Mouse (Mus musculus): Measurements from ENCODE around the gene Foxo3. TPM values are rescaled to one million over a fixed set of nuclear protein-coding genes. Genes with fewer than 3 reads are reported as not detected.

Gene Foxo3
- total RNA-seq, 2 experiments from 2014 or later: 37.6 to 38.6 TPM

DNA sequence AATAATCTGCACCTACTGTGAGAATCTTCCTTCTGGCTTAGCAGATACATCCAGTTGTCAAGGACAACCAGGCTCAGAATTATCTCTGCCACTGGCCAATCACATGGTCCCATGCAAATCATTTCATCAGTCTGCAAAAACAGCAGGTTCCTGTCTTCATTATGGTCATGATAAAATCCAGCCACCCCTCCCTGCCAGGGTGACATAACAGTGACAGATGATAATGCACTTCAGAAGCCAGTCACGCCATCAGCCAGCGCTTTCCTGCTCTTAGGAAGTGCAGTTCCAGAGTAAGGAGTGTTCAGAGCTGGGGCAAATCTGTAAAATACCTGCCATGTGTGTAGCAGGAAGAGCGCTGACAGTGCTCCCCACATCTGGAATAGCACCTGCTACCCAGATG lies 77.1 kb downstream of the Foxo3 start:
- peak; percentile 85 for ATAC-seq (replicated peaks; ENCODE audit: low FRiP score, low TSS enrichment, poor library complexity, severe bottlenecking)

DNA sequence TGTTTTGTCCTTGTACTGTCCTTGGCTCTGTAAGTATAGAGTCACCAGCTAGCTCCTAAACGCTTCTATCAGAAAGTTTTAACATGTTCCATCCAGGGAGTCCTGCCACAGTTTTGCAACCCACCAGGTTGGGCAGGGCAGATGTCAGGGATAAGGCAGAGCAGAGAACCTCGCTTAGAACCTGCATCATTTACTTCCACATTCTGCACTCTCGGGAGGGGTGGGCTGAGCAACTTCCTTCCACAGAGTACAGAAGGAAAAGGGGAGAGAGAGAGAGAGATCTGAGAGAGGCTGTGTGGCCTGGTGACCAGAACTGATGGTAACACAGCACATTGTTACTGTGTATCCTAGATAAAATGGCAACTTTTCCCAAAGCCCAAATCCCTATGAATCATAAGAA lies 77.9 kb downstream of the Foxo3 start:
- ATAC-seq (replicated peaks; ENCODE audit: low FRiP score, low TSS enrichment, poor library complexity, severe bottlenecking): no peak

DNA sequence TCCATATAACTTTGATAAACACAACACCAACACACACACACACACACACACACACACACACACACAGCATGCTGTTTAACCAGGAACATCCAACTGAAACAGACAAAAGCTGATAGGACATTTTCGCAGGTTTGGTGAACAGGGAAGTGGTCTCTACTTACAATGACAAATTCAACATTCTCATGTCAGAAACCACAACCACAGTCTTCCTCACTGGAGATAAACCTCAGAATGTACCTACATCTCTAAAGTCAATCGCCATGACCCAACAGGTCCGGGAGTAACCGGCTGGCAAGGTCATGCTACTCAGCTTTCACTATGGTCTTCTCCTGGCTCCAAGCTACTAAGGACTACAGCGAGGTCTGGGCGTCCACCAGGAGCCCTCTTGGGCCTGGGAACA lies 81.8 kb downstream of the Foxo3 start:
- ATAC-seq (replicated peaks; ENCODE audit: low FRiP score, low TSS enrichment, poor library complexity, severe bottlenecking): no peak

DNA sequence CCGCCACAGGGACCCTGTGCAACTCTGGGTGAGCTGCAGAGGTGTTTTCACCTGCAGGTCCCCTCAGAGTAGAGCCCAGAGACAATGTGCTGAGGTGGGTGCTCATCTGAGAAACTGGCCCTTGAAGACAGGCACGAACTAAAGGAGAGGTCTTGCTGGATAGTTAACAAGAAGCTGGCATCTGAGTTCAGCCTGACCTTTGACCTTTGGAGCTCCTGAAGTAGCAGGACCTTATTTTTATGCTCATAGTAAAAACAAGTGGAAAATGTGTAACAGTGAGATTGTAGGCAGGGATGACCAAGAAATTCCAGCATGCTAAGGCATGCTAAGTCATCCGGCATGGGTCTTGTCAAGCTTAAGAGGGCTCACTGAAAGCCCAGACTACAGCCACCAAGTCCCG lies 82.6 kb downstream of the Foxo3 start:
- ATAC-seq (replicated peaks; ENCODE audit: low FRiP score, low TSS enrichment, poor library complexity, severe bottlenecking): no peak

DNA sequence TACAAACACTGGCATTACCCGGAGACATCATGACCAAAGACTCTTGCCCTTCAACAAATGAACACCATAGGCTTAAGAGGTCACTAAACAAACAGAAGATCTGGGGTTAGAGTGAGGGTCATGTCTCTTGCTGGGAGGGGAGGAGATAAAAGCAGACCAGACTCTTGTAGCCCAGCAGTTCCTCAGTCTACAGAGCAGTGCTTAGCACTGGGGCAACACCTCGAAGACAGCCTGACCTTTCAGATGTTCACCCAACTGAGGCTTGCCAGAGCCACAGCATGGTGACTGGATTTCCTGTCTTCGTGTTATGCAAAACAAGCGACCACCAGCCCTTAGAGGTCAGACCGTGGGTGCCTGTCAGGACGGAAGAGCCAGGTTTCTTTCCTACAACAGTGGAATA lies 83.6 kb downstream of the Foxo3 start:
- ATAC-seq (replicated peaks; ENCODE audit: low FRiP score, low TSS enrichment, poor library complexity, severe bottlenecking): no peak

DNA sequence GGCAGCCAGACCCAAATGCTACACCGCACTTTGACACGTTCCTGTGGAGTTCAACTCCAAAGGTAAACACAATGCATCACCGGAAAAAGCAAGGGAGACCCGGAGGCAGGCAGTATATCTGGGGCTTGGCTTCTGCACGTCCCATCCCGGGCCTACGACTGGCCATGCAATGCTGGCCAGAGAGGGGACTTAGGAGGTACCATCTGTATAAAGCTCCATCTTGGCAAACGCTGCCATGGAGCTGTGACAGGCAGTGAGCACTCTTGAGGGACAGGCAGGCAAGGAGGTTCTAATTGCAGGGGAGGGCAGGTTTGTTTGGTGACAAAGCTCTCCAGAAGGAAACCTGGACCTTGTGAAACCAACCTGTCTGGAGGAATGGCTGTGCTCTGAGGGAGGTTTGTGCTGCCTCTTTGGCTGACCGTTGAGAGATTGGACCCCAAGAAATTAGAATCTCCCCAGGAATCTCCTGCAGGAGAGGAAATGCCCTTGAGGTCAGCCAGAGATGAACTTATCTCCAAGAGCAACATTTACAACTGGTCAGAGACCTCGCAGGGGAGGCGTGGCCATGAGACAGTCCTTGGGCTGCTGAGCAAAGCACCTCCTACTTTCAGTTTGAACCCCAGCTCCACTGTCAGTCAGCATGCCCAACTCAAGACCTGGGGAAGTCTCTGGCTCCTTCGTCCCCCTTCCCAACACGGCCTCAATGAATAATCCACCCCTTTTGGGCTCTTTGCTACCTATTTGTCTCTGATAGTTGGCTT lies 86.7 kb downstream of the Foxo3 start:
- peak; percentile 53 for ATAC-seq (replicated peaks; ENCODE audit: low FRiP score, low TSS enrichment, poor library complexity, severe bottlenecking)

DNA sequence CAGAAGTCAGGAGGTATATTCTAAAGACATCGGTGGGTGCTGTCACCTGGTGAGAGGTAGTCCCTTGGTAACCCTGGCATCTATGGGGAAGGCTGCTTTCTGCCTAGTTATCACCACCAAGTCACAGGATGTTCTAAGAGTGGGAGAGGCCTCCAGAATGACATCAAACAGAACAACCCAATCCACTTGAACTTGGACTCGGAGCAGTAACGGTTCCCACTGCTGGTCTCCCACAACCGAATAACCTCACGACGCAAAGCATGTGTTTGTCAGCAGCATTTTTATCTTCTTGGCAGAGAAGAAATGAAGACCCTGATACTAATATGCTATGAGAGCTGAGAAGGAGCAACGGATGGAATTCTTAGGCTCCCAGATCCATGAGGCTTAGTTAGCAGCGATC lies 87.5 kb downstream of the Foxo3 start:
- ATAC-seq (replicated peaks; ENCODE audit: low FRiP score, low TSS enrichment, poor library complexity, severe bottlenecking): no peak

DNA sequence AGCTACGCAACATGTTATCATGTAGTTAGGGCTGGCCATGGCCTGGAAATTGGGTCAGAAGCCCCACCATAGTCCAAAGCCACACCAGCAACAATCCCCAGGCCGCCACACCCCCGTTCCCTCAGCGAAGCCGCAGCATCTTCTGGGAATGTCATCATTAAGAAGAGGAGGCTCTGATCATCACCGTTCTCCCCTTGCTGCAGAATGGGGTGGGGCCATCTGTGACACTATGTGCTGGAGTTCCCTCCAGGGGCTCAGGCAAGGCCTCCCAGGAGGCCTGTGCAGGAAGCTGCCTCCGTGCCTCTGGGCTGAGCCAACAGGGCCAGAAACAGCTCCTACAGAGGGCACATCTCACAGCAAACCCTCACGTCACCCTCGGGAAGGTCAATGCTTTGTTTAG lies 88.5 kb downstream of the Foxo3 start:
- ATAC-seq (replicated peaks; ENCODE audit: low FRiP score, low TSS enrichment, poor library complexity, severe bottlenecking): no peak

DNA sequence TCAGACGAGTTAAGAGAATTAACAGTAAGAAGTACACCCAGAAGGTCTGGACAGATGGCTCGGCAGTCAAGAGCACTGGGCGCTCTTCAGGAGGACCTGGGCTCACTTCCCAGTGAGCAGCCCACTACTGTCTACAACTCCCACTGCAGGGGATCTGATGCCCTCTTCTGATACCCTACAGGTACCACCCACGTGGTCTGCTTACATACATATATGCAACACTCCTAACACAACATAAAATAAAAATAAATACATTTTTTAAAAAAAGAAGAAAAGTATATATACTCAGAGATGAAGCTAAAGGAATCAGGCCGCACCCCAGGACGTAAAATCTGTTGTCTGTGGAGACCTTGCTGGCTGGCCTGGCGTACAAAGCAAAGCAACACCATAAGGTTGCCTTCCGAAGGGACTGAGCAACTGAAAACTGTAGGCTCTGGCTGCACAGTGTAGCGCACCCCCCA lies 89.6 kb downstream of the Foxo3 start:
- no peak for ATAC-seq (replicated peaks; ENCODE audit: low FRiP score, low TSS enrichment, poor library complexity, severe bottlenecking)

DNA sequence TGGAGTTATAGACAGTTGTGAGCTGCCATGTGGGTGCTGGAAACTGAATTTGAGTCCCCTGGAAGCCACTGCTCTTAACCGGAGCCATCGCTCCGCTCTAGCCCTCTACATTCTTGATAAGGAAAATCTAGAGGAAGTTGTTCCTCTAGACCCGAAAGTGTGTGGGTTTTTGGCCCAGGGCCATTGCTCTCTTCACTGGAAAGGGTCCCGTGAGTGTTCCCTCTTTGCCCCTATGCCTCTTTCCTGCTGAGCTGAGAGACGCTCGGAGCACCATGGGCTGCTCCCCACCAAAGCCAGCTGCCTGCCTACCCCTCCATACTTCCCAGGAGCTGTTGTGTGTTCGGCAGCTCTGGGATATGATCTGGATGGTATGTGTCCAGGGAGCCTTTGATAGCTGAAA lies 96.2 kb downstream of the Foxo3 start:
- no peak for ATAC-seq (replicated peaks; ENCODE audit: low FRiP score, low TSS enrichment, poor library complexity, severe bottlenecking)

DNA sequence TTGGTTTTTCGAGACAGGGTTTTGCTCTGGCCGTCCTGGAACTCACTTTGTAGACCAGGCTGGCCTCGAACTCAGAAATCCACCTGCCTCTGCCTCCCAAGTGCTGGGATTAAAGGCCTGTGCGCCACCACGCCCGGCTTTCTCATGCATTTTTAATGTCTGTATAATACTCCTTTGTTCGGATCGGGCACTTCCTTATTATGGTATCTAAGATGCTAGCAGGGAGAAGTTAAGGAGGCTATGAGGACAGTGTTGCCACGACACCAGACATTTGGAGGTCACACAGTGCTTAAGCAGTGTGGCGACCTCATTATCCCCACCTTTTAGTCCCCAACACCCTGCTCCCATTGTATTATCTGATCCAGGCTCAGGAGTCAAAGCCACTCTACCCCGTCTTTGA lies 97.8 kb downstream of the Foxo3 start:
- ATAC-seq (replicated peaks; ENCODE audit: low FRiP score, low TSS enrichment, poor library complexity, severe bottlenecking): no peak

DNA sequence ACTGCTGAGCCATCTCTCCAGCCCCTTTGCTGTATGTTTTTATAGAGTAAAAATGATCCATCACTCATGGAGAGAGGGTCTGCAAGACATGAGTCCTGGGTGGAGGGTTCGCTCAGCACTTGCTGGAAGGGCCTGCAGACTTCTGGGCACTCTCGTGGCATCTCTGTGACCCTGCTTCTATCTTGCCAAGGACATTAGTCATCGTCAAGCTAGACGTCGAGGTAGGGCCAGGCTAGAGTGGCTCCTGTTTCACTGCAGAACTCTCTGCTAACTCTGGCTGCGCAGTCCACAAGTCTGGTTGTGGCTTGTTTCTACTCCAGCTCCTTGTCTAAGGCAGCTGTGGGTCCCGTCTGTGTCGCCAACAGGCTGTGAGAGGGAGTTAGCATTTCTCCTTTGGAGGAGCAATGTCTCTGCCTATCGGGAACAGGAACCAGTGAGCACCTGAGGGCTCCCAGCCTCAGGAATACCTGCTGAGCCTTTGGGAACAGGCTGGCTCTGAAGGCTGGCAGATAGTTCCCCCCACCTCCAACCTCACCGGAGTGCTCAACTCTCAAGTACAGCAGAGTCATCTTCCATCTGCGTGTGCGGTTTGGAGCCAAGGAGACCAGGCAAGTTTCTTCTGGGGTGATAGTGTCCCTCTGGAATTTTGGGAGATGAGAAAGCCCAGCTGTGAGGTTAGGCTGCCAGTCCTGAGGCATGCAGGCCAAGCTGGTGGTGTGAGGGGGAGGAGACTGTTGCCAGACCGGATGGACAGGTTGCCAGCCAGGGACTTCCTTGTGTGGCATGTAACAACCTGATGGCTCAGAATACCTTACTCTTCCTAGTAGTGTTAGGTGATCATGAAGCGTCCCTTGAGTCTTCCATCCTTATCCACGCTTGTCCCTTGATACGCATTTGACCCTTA lies 98.5 kb downstream of the Foxo3 start:
- no peak for ATAC-seq (replicated peaks; ENCODE audit: low FRiP score, low TSS enrichment, poor library complexity, severe bottlenecking)

DNA sequence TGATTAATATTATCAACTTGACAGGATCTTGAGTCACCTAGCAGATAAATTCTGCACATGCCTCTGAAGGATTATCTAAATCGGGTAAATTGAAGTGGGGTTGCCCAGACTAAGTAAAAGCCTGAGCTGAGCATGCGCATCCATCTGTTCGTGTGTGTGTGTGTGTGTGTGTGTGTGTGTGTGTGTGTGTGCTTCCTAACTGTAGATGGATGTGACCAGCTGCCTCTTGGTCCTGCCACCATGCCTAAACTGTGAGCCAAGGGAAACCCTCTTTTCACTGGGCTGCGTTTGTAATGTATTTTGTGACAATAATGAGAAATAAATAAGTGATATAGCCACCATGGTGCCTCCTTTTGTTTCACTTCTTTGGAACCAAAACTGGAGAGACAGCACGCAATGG lies 102.3 kb downstream of the Foxo3 start:
- ATAC-seq (replicated peaks; ENCODE audit: low FRiP score, low TSS enrichment, poor library complexity, severe bottlenecking): no peak

DNA sequence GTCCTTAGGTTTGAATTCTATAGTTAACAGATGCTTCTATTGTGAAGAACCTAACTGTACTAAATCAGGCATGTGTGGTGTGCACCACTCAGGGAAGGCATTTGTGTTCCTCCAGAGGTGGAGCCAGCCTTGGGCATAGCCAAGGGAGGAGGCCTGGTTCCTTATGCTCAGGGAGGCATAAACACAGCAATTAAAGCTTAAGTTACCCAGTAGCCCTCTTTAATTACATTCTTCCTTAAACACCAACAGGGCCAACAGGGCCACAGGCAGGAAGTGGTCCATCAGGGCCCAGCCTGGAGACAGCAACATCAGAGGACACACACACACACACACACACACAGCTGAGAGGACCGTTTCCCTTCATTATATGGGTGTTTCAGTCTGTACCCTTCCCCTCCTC lies 102.7 kb downstream of the Foxo3 start:
- no peak for ATAC-seq (replicated peaks; ENCODE audit: low FRiP score, low TSS enrichment, poor library complexity, severe bottlenecking)

DNA sequence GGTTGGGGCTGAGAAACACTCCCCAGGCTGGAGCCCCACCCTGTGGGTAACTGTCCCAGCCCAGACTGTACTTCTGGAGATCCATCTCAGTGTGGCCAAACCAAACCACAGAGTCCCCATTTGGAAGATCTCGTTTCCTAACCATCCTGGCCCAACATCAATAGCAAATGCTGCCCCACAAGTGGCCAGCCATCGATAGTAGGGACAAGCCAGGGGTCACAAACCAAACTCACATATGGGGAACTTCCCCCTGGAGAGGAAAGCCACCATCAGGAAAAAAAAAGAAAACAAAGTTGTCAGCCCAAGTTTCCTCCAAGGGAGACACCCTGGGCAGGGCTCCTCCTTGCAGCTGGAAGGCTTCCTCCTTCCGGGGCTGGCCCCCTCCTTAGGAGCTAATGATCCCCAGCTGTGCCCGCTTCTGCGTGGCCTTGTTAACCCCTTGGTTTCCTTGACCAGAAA lies 105.6 kb downstream of the Foxo3 start:
- ATAC-seq (replicated peaks; ENCODE audit: low FRiP score, low TSS enrichment, poor library complexity, severe bottlenecking): no peak

DNA sequence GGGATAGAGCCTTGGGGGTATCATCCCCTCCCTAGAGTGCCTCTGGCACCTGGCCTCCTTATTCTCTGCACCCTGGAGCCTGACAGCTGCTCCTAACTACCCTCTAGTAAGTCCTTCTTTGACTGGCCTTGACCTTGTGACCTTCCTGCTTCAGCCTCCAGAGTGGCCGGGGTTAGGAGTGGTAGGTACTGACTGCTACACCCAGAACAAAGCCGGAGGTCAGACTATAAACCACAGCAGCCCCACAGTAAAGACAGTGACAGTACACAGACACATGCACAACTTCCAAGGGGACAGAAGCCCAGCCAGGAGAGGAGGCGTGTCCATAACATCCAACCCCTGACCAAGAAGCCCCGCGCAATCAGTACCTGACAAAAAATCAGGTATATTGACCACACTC lies 106.4 kb downstream of the Foxo3 start:
- ATAC-seq (replicated peaks; ENCODE audit: low FRiP score, low TSS enrichment, poor library complexity, severe bottlenecking): no peak

DNA sequence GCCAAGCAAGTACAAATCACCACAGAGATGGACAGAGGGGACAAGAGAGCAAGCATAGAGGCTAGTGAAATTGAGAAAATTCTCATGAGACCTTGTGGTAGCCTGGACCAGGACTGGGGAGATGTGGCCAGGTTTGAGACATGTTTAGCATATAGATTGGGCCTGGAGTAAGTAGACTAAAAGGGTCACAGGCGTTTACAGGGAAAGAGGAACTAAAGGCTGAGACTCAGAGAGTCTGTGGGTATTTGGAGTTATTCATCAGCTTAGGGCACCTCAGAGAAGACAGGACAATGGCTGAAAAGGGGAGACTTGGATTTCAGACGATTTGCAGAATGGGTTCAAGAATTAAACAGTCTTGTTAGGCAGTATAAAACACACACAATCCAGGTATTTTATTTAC lies 121.8 kb downstream of the Foxo3 start:
- ATAC-seq (replicated peaks; ENCODE audit: low FRiP score, low TSS enrichment, poor library complexity, severe bottlenecking): no peak

DNA sequence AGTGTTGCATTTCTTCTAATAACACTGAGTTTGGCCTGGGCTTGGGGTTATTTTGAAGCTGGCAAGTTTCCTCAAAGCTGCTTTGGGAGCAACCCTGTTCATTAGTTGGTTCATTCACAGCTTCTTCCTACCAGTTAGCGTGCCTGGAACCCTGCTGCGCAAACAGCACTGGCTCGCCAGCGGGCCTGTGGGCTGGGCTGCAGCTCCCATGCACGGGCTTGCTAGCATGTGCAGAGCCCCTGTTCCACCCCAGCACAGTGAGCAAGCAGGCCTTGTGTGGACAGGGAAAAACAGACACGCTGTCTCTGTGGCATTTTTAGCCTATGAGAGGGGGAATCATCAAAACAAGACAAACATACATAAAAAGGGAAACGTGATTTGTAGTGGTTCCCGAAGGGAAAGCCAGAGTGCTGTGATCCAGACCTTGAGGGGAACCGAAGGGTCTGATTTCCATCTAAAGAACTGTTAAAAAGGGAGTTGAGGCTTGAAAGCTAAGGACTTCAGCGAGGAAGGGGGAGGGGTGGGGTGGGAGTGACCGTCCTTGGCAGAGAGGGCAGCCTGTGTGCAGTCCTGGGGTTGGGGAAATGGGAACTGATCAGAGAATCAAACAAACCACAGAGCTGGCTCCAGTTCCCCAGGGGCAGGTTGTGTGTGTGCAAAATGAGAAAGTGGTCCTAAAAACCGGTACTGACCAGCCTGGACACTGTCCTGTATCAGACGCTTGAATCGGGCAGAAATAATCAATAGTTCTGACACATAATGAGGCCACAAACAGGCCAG lies 123.9 kb downstream of the Foxo3 start:
- ATAC-seq (replicated peaks; ENCODE audit: low FRiP score, low TSS enrichment, poor library complexity, severe bottlenecking): no peak

DNA sequence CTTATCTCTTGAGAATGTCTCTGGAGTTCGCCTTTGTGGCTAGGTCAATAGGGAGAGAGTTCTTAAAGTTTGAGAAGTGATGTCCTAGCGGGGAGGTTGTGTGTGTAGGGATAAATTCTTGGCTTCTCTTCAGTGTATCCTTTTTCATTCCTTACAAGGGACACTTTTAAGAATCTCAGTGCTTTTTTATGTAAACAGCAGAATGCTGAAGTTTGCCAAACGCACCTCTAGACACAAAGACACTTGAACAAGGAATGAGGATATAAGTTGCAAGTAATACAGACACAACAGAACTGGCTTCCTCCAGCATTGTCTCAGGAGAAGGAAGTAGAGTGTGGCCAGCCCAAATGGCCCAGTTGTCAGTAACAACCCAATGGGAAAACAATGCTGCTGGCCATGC lies 126.8 kb downstream of the Foxo3 start:
- ATAC-seq (replicated peaks; ENCODE audit: low FRiP score, low TSS enrichment, poor library complexity, severe bottlenecking): no peak

DNA sequence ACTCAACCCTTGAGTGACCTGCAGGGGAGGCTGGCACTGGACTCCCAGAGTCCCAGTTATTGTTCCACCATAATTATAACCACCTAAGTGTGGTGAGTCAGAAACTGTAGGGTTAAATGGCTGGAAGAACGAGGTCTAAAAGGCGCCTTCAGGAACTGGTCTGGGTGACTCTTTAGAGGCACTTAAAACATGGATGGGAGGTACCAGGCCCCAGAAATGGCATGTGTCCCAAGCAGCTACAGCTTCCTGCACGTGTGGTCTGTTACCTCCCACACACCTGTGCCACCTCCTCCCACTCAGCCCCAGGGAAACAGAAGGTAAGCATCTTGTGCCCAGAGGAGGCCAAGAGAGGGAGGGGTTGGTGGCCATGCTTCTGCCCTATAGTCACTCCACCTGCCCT lies 128.2 kb downstream of the Foxo3 start:
- no peak for ATAC-seq (replicated peaks; ENCODE audit: low FRiP score, low TSS enrichment, poor library complexity, severe bottlenecking)

Data from megakaryocyte-erythroid progenitor cell, adult 5-6 weeks (primary cell).